Mouse (Mus musculus): ENCODE measurements around the gene Plekhn1. TPM values are rescaled to one million over a fixed set of nuclear protein-coding genes. Genes with fewer than 3 reads are reported as not detected.
A peak's percentile ranks its signal among the peaks of the same experiment; 100 is the strongest.

Plekhn1 gene
- total RNA-seq, 2 experiments from 2014 or later: 23.7 to 36.9 TPM

GRCm38 (mm10) chr4:156217022-156217669 is 17.5 kb downstream of the Plekhn1 start:
- no peak for ATAC-seq (replicated peaks; ENCODE audit: low FRiP score, poor library complexity, severe bottlenecking)

- ATAC-seq (replicated peaks; ENCODE audit: low FRiP score, poor library complexity, severe bottlenecking): no peak
These were observed 18.5 kb downstream of the Plekhn1 start for GRCm38 (mm10) chr4:156216196-156216595.

- no peak for ATAC-seq (replicated peaks; ENCODE audit: low FRiP score, poor library complexity, severe bottlenecking)
These were observed 19.0 kb downstream of the Plekhn1 start, which contains the start of gene Perm1 for GRCm38 (mm10) chr4:156215649-156216048. Perm1 (plus strand) TSS chr4:156215868.

- no peak for ATAC-seq (replicated peaks; ENCODE audit: low FRiP score, poor library complexity, severe bottlenecking)
These were observed 21.5 kb downstream of the Plekhn1 start for GRCm38 (mm10) chr4:156213134-156213533.

GRCm38 (mm10) chr4:156209963-156210635 is 24.6 kb downstream of the Plekhn1 start:
- ATAC-seq (replicated peaks; ENCODE audit: low FRiP score, poor library complexity, severe bottlenecking): no peak

GRCm38 (mm10) chr4:156208872-156209271 is 25.8 kb downstream of the Plekhn1 start:
- ATAC-seq (replicated peaks; ENCODE audit: low FRiP score, poor library complexity, severe bottlenecking): no peak

GRCm38 (mm10) chr4:156203413-156204131 is 31.1 kb downstream of the Plekhn1 start:
- ATAC-seq (replicated peaks; ENCODE audit: low FRiP score, poor library complexity, severe bottlenecking): peak; percentile 12

- ATAC-seq (replicated peaks; ENCODE audit: low FRiP score, poor library complexity, severe bottlenecking): peak; percentile 83
These were observed 31.6 kb downstream of the Plekhn1 start, which contains the start of gene AW011738 for GRCm38 (mm10) chr4:156203001-156203412. AW011738 (plus strand) TSS chr4:156203304.

- ATAC-seq (replicated peaks; ENCODE audit: low FRiP score, poor library complexity, severe bottlenecking): peak; percentile 74
These were observed 32.2 kb downstream of the Plekhn1 start for GRCm38 (mm10) chr4:156202462-156202893.

GRCm38 (mm10) chr4:156200623-156201475 is 33.8 kb downstream of the Plekhn1 start, which contains the start of gene Isg15:
Isg15 (minus strand) TSS chr4:156200818.
- ATAC-seq (replicated peaks; ENCODE audit: low FRiP score, poor library complexity, severe bottlenecking): 0 out of 2 replicates have a peak, but pooled peaks have one; percentile 8

- ATAC-seq (replicated peaks; ENCODE audit: low FRiP score, poor library complexity, severe bottlenecking): peak; percentile 76
These were observed 36.8 kb downstream of the Plekhn1 start for GRCm38 (mm10) chr4:156197829-156198205.

GRCm38 (mm10) chr4:156197131-156197828 is 37.4 kb downstream of the Plekhn1 start, which contains the start of gene Agrn:
Agrn (minus strand) TSS chr4:156197488.
- ATAC-seq (replicated peaks; ENCODE audit: low FRiP score, poor library complexity, severe bottlenecking): peak; percentile 67

- ATAC-seq (replicated peaks; ENCODE audit: low FRiP score, poor library complexity, severe bottlenecking): no peak
These were observed 38.5 kb downstream of the Plekhn1 start for GRCm38 (mm10) chr4:156195927-156196870.

- no peak for ATAC-seq (replicated peaks; ENCODE audit: low FRiP score, poor library complexity, severe bottlenecking)
These were observed 40.3 kb downstream of the Plekhn1 start for GRCm38 (mm10) chr4:156194346-156194745.

GRCm38 (mm10) chr4:156193906-156194305 is 40.8 kb downstream of the Plekhn1 start:
- no peak for ATAC-seq (replicated peaks; ENCODE audit: low FRiP score, poor library complexity, severe bottlenecking)

- ATAC-seq (replicated peaks; ENCODE audit: low FRiP score, poor library complexity, severe bottlenecking): no peak
These were observed 41.5 kb downstream of the Plekhn1 start for GRCm38 (mm10) chr4:156193200-156193590.

- ATAC-seq (replicated peaks; ENCODE audit: low FRiP score, poor library complexity, severe bottlenecking): peak; percentile 67
These were observed 42.0 kb downstream of the Plekhn1 start for GRCm38 (mm10) chr4:156192421-156193199.
